Mouse (Mus musculus) ES-Bruce4 (cell line): ENCODE results near the gene Kalrn. TPM values are rescaled to one million over a fixed set of nuclear protein-coding genes. Genes with fewer than 3 reads are reported as not detected.

Source experiments
- H3K27ac ChIP-seq: 2 replicates; pipeline ENCODE4 v1.5.1; 2012; ENCODE audit warnings: low read length, inconsistent platforms; ENCODE audit not compliant: insufficient read depth
- H3K27me3 ChIP-seq: 2 replicates; pipeline ENCODE4 v1.6.1; 2012; ENCODE audit warnings: mild to moderate bottlenecking, low read length, inconsistent platforms; ENCODE audit not compliant: control insufficient read depth, poor library complexity, insufficient read depth, severe bottlenecking
- H3K36me3 ChIP-seq: 2 replicates; pipeline ENCODE4 v1.6.1; 2012; ENCODE audit warnings: inconsistent platforms, mild to moderate bottlenecking, low read length, moderate library complexity; ENCODE audit not compliant: control insufficient read depth, poor library complexity, insufficient read depth, severe bottlenecking
- H3K4me1 ChIP-seq: one replicate; pipeline ENCODE4 v1.8.1; 2011; ENCODE audit warnings: low read length; ENCODE audit not compliant: control insufficient read depth, insufficient read depth
- H3K4me3 ChIP-seq: 2 replicates; pipeline ENCODE4 v1.5.1; 2011; ENCODE audit warnings: low read depth, mild to moderate bottlenecking, low read length
- H3K9ac ChIP-seq: 2 replicates; pipeline ENCODE4 v1.6.1; 2012; ENCODE audit warnings: low read depth, mild to moderate bottlenecking, inconsistent platforms; ENCODE audit not compliant: poor library complexity, severe bottlenecking
- H3K9me3 ChIP-seq: replicated peaks from 2 replicates; pipeline ENCODE4 v1.6.1; 2012; ENCODE audit warnings: mild to moderate bottlenecking, low read length, inconsistent platforms; ENCODE audit not compliant: control insufficient read depth, poor library complexity, insufficient read depth, severe bottlenecking
- CTCF ChIP-seq: IDR thresholded peaks from one replicate; pipeline ENCODE4 v1.8.1; 2011; ENCODE audit warnings: low read depth, low read length
- EP300 ChIP-seq: IDR thresholded peaks from 2 replicates; pipeline ENCODE4 v1.6.1; 2011; ENCODE audit warnings: low read depth, low read length; ENCODE audit not compliant: insufficient read depth
- POLR2A ChIP-seq: IDR thresholded peaks from one replicate; pipeline ENCODE4 v1.8.1; 2011; ENCODE audit warnings: low read length; ENCODE audit not compliant: insufficient read depth
- polyA plus RNA-seq: library from polyadenylated mRNA; stranded (reverse); fragments of >200 nt; gene quantifications from 2 replicates; pipeline ENCODE4 v1.2.4, GENCODE M21; 2011; ENCODE audit warnings: low read depth; ENCODE audit not compliant: missing spikeins, insufficient read depth, insufficient read length

Gene Kalrn
- polyA plus RNA-seq, 1 experiment, result 8.2 TPM

DNA sequence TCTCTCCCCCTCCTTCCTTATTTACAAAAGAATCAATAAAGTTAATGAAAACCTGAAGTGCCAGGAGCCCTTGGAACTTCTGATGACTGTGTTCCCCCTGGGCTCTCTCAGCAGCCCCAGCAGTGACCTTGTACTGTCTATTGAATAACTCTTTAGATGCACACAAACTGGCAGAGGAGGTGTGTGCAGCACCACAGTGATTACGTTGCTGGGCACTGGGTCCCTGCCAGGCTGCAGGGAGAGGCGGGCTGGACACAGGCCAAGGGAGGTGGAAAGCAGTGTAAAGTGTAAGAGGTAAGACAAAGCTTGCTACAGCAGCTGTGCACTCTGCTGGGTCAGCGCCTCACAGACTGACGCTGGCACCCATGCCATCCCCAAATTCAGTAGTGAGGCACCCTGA lies 238.4 kb downstream of the Kalrn start:
- TF ChIP-seq EP300 (no peak), CTCF (no peak), POLR2A (no peak)
- no peaks in the 10 kb centered on the region for H3K9me3 ChIP-seq
- H3K4me3 ChIP-seq, result no peak overlapping the region

GRCm38 (mm10) chr16:34331630-34332029 lies 241.7 kb downstream of the Kalrn start:
- no peaks in the 10 kb centered on the region for H3K36me3 ChIP-seq
- H3K4me1 ChIP-seq, result no peaks in the 10 kb centered on the region
- no peak overlapping the region for H3K4me3 ChIP-seq
- TF ChIP-seq CTCF, result no peak
- no peak for TF ChIP-seq EP300
- TF ChIP-seq POLR2A, result no peak
- no peaks in the 10 kb centered on the region for H3K27me3 ChIP-seq
- no peaks in the 10 kb centered on the region for H3K9me3 ChIP-seq
- no peak overlapping the region for H3K9ac ChIP-seq
- H3K27ac ChIP-seq, result no peak overlapping the region

More for the DNA sequence above, 238.4 kb downstream of the Kalrn start:
- no peaks in the 10 kb centered on the region for H3K36me3 ChIP-seq
- H3K9ac ChIP-seq, result no peak overlapping the region
- no peaks in the 10 kb centered on the region for H3K27me3 ChIP-seq
- no peak overlapping the region for H3K27ac ChIP-seq
- H3K4me1 ChIP-seq, result no peaks in the 10 kb centered on the region

GRCm38 (mm10) chr16:34329876-34330275 lies 243.5 kb downstream of the Kalrn start:
- H3K9me3 ChIP-seq, result no peaks in the 10 kb centered on the region
- H3K4me1 ChIP-seq, result no peaks in the 10 kb centered on the region
- no peak overlapping the region for H3K27ac ChIP-seq
- TF ChIP-seq POLR2A (no peak), CTCF (no peak), EP300 (no peak)
- no peak overlapping the region for H3K9ac ChIP-seq
- no peaks in the 10 kb centered on the region for H3K36me3 ChIP-seq
- H3K4me3 ChIP-seq, result no peak overlapping the region
- H3K27me3 ChIP-seq, result no peaks in the 10 kb centered on the region

DNA sequence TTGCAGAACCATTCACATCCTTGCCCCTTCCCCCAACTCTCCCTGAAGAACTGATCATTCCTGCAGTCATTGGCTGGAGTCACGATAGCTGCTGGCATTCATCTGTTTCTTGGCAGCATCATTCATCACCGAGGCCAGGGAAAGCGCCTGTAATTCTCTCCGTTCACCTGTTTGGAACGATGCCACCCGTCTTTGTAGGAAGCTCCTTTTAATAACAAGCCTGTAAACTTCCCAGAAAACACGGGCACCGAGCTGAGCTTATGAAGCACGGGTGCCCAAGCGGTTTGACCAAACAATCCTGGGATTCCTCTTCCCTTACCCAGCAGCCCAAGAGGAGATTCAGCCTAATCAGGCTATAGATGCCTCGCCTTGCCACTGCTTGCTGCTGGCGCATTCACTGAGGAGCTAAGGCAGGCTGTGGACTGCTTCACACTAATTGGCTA lies 243.9 kb downstream of the Kalrn start:
- Histone ChIP-seq H3K36me3 (no peaks in the 10 kb centered on the region), H3K27ac (no peak overlapping the region), H3K27me3 (no peaks in the 10 kb centered on the region), H3K4me3 (no peak overlapping the region), H3K4me1 (no peaks in the 10 kb centered on the region), H3K9ac (no peak overlapping the region), H3K9me3 (no peaks in the 10 kb centered on the region)
- TF ChIP-seq CTCF, result no peak

- H3K9ac ChIP-seq, result no peak overlapping the region
- no peaks in the 10 kb centered on the region for H3K27me3 ChIP-seq
- H3K4me1 ChIP-seq, result no peaks in the 10 kb centered on the region
- H3K36me3 ChIP-seq, result no peaks in the 10 kb centered on the region
- no peak overlapping the region for H3K4me3 ChIP-seq
- no peak overlapping the region for H3K27ac ChIP-seq
- TF ChIP-seq POLR2A (no peak), CTCF (no peak), EP300 (no peak)
- no peaks in the 10 kb centered on the region for H3K9me3 ChIP-seq
Measured at GRCm38 (mm10) chr16:34327890-34328289, 245.4 kb downstream of the Kalrn start.

DNA sequence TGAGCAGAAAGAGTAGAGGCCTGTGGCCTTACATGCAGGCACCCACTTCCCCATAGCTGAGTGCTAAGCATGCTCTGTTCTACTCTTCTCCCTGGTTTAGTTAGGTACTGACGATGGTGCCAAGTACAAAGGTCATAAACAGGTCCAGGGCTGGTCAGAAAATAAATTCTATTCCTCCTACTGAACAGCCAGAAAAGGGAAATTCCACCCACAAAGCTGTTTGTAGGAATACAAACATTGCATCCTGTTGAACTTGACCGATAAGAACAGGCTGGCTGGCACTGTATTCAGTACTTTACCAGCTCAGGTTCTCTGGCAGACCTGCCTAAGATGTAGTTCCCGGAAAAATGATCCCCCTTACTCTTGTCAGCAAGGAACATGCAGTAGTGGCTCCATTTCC lies 247.5 kb downstream of the Kalrn start:
- H3K27ac ChIP-seq, result no peak overlapping the region
- no peak for TF ChIP-seq POLR2A
- no peak for TF ChIP-seq EP300
- TF ChIP-seq CTCF, result no peak
- no peak overlapping the region for H3K9ac ChIP-seq
- no peaks in the 10 kb centered on the region for H3K9me3 ChIP-seq
- H3K4me1 ChIP-seq, result no peaks in the 10 kb centered on the region
- H3K27me3 ChIP-seq, result no peaks in the 10 kb centered on the region
- H3K4me3 ChIP-seq, result no peak overlapping the region
- no peaks in the 10 kb centered on the region for H3K36me3 ChIP-seq

GRCm38 (mm10) chr16:34325161-34325560 lies 248.2 kb downstream of the Kalrn start:
- no peaks in the 10 kb centered on the region for H3K27me3 ChIP-seq

More at GRCm38 (mm10) chr16:34325161-34325560, 248.2 kb downstream of the Kalrn start:
- H3K27ac ChIP-seq, result no peak overlapping the region
- H3K9me3 ChIP-seq, result no peaks in the 10 kb centered on the region
- TF ChIP-seq EP300 (no peak), POLR2A (no peak), CTCF (no peak)
- H3K4me1 ChIP-seq, result no peaks in the 10 kb centered on the region
- no peak overlapping the region for H3K4me3 ChIP-seq
- H3K9ac ChIP-seq, result no peak overlapping the region
- no peaks in the 10 kb centered on the region for H3K36me3 ChIP-seq
